Mouse (Mus musculus) forebrain, embryonic 11.5 days (tissue): ENCODE data around the gene Fmnl2. TPM values are rescaled to one million over a fixed set of nuclear protein-coding genes. Genes with fewer than 3 reads are reported as not detected.

Experiments used
- ATAC-seq: fragments of 200-750 bp; cut with Nextera tagmentation; replicated peaks from 2 replicates; pipeline ENCODE4 v1.8.0; 2017; ENCODE audit warnings: moderate TSS enrichment; ENCODE audit not compliant: low FRiP score
- DNase-seq: peaks from one replicate; pipeline ENCODE4 v3.0.0-alpha.2; 2017; ENCODE audit warnings: low spot score
- H3K27ac ChIP-seq: fragments of 300-500 bp; sonication (generic); 2 replicates; pipeline ENCODE4 v1.5.1; 2014; ENCODE audit warnings: low read depth, low read length
- H3K27me3 ChIP-seq: fragments of 300-500 bp; sonication (generic); 2 replicates; pipeline ENCODE4 v1.6.1; 2014; ENCODE audit warnings: mild to moderate bottlenecking, low read length, mixed read lengths; ENCODE audit not compliant: control insufficient read depth, insufficient read depth
- H3K36me3 ChIP-seq: fragments of 300-500 bp; sonication (generic); 2 replicates; pipeline ENCODE4 v1.6.1; 2014; ENCODE audit warnings: mild to moderate bottlenecking, low read length, moderate library complexity, mixed read lengths; ENCODE audit not compliant: control insufficient read depth, insufficient read depth
- H3K4me1 ChIP-seq: fragments of 300-500 bp; sonication (generic); replicated peaks from 2 replicates; pipeline ENCODE4 v1.6.1; 2014; ENCODE audit warnings: low read length, mixed read lengths; ENCODE audit not compliant: control insufficient read depth, insufficient read depth
- H3K4me2 ChIP-seq: fragments of 300-500 bp; sonication (generic); 2 replicates; pipeline ENCODE4 v1.6.1; 2014; ENCODE audit warnings: low read depth, mild to moderate bottlenecking, low read length, moderate library complexity, mixed read lengths; ENCODE audit not compliant: severe bottlenecking
- H3K4me3 ChIP-seq: fragments of 300-500 bp; sonication (generic); 2 replicates; pipeline ENCODE4 v1.5.1; 2014; ENCODE audit warnings: low read depth, low read length
- H3K9ac ChIP-seq: fragments of 300-500 bp; sonication (generic); 2 replicates; pipeline ENCODE4 v1.6.1; 2014; ENCODE audit warnings: low read length
- H3K9me3 ChIP-seq: fragments of 300-500 bp; sonication (generic); 2 replicates; pipeline ENCODE4 v1.6.1; 2016; ENCODE audit warnings: low read length, mixed read lengths; ENCODE audit not compliant: control insufficient read depth
- WGBS: fragments of 180-500 bp; shearing (Covaris S2); extraction: QIAGEN DNeasy Blood & Tissue Kit; methylation state at CpG from one replicate; pipeline ENCODE4 v1.1.7; 2014; 5-methylcytosine and 5-hydroxymethylcytosine counted together
- polyA plus RNA-seq: library from polyadenylated mRNA; unstranded; fragments of >200 nt; fragmentation: Nextera tagmentation; extraction: Ambion mirVana; gene quantifications from 2 replicates; pipeline ENCODE4 v1.2.1, GENCODE M21; 2014

The Fmnl2 gene
- polyA plus RNA-seq, 1 experiment from 2014 or later = 10.4 TPM

- ATAC-seq (no peak), DNase-seq (no peak)
- Histone ChIP-seq H3K4me3 (no peak overlapping the region), H3K36me3 (no peaks in the 10 kb centered on the region), H3K27ac (no peak overlapping the region), H3K27me3 (no peaks in the 10 kb centered on the region), H3K9me3 (no peaks in the 10 kb centered on the region), H3K9ac (no peak overlapping the region), H3K4me1 (no peaks in the 10 kb centered on the region), H3K4me2 (no peak overlapping the region)
- WGBS = 96% methylated on average over 1 of the region's 1 CpGs
These were observed 190.2 kb downstream of the Fmnl2 start for GRCm38 (mm10) chr2:53047749-53048387.

- H3K27ac ChIP-seq = no peak overlapping the region
- H3K4me1 ChIP-seq = no peaks in the 10 kb centered on the region
- H3K9me3 ChIP-seq = no peaks in the 10 kb centered on the region
- no peak overlapping the region for H3K9ac ChIP-seq
- ATAC-seq (no peak), DNase-seq (no peak)
- 93% methylated on average over 6 of the region's 6 CpGs for WGBS
- H3K4me2 ChIP-seq = no peak overlapping the region
- no peaks in the 10 kb centered on the region for H3K36me3 ChIP-seq
- H3K27me3 ChIP-seq = no peaks in the 10 kb centered on the region
- no peak overlapping the region for H3K4me3 ChIP-seq
These were observed 192.7 kb downstream of the Fmnl2 start for GRCm38 (mm10) chr2:53050376-53050775.

- H3K9ac ChIP-seq = no peak overlapping the region
- no peaks in the 10 kb centered on the region for H3K4me1 ChIP-seq
- ATAC-seq (no peak), DNase-seq (no peak)
- no peak overlapping the region for H3K4me2 ChIP-seq
- H3K4me3 ChIP-seq = no peak overlapping the region
- H3K9me3 ChIP-seq = no peaks in the 10 kb centered on the region
- no peak overlapping the region for H3K27ac ChIP-seq
- no peaks in the 10 kb centered on the region for H3K27me3 ChIP-seq
- WGBS = 93% methylated on average over 8 of the region's 8 CpGs
- no peaks in the 10 kb centered on the region for H3K36me3 ChIP-seq
These were observed 193.8 kb downstream of the Fmnl2 start for GRCm38 (mm10) chr2:53051502-53051901.

DNA sequence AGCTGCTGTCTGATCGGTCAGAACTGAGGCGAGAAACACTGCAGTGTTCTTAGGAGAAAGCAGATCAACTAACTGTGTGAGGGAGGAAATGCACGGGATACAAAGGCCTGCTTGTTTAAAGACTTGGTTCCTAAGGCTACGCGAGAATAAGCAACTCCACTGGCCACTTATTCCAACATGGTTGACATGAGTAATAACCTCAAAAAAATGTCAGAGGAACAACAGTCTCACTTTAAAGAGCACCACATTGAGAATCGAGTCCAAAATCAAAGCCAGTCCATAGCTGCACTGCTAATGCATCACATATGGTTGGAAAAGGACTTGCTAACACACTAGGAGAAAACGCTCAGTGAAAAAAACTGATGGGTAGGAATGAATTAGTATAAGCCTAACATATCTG lies 196.1 kb downstream of the Fmnl2 start:
- H3K9ac ChIP-seq = no peak overlapping the region
- 76% methylated on average over 7 of the region's 7 CpGs for WGBS
- ATAC-seq = no peak

DNA sequence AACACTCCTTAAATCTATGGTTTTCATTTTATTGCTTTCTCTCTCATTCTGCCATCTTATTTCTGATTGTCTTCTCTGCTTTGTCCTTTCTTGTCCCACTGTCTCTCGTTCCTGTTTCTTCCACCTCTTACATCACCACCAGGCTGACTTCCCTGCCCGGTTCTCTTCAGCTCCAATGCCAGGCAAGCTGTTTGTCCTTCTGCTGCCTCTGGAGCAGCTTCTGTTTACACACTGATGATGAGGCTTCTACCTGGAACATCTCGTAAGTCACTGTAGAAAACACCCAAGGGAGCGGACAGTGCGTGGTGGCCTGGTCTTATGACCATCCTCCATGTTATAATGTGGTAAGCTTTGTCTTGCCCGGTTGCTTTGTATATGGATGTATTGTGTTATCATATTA lies 198.9 kb downstream of the Fmnl2 start:
- ATAC-seq = no peak
- 93% methylated on average over 6 of the region's 6 CpGs for WGBS

More for the DNA sequence above, 196.1 kb downstream of the Fmnl2 start:
- Histone ChIP-seq H3K27me3 (no peaks in the 10 kb centered on the region), H3K9me3 (no peaks in the 10 kb centered on the region), H3K4me1 (no peaks in the 10 kb centered on the region), H3K36me3 (no peaks in the 10 kb centered on the region), H3K4me3 (no peak overlapping the region), H3K27ac (no peak overlapping the region), H3K4me2 (no peak overlapping the region)
- DNase-seq = no peak

DNA sequence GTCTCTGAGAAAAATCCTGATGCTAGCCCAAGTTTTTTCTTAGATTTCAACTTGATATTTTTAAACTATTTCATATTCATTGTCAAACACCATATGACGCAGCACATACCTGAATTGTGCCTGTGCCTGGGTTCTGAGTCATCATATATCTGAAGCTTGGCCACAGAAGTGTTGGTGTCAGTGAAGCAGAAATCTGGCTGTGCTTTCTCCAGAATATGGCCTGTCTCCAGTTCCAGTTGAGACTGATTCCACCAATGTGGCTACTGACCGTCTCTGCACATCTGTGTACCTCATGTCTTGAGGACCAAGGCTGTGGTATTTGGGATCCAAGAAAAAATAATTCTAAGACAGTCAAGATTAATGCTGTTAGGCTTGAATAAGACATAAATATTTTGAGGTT lies 199.6 kb downstream of the Fmnl2 start:
- Histone ChIP-seq H3K36me3 (no peaks in the 10 kb centered on the region), H3K9me3 (no peaks in the 10 kb centered on the region), H3K9ac (no peak overlapping the region), H3K27me3 (no peaks in the 10 kb centered on the region), H3K27ac (no peak overlapping the region), H3K4me3 (no peak overlapping the region), H3K4me1 (no peaks in the 10 kb centered on the region), H3K4me2 (no peak overlapping the region)
- DNase-seq = no peak
- no peak for ATAC-seq
- WGBS = 91% methylated on average over 2 of the region's 2 CpGs

More for the DNA sequence above, 198.9 kb downstream of the Fmnl2 start:
- no peaks in the 10 kb centered on the region for H3K4me1 ChIP-seq
- DNase-seq = no peak
- H3K4me3 ChIP-seq = no peak overlapping the region
- H3K27ac ChIP-seq = no peak overlapping the region
- no peaks in the 10 kb centered on the region for H3K36me3 ChIP-seq
- no peaks in the 10 kb centered on the region for H3K27me3 ChIP-seq
- no peak overlapping the region for H3K9ac ChIP-seq
- no peak overlapping the region for H3K4me2 ChIP-seq
- no peaks in the 10 kb centered on the region for H3K9me3 ChIP-seq

GRCm38 (mm10) chr2:53061363-53062000 lies 203.8 kb downstream of the Fmnl2 start:
- ATAC-seq = no peak
- Histone ChIP-seq H3K4me2 (no peak overlapping the region), H3K9me3 (no peaks in the 10 kb centered on the region), H3K9ac (no peak overlapping the region), H3K36me3 (no peaks in the 10 kb centered on the region), H3K4me3 (no peak overlapping the region), H3K4me1 (no peaks in the 10 kb centered on the region), H3K27ac (no peak overlapping the region), H3K27me3 (no peaks in the 10 kb centered on the region)
- WGBS = 90% methylated on average over 9 of the region's 9 CpGs
- DNase-seq = no peak

- H3K36me3 ChIP-seq = no peaks in the 10 kb centered on the region
- no peak overlapping the region for H3K4me2 ChIP-seq
- H3K9ac ChIP-seq = no peak overlapping the region
- no peaks in the 10 kb centered on the region for H3K27me3 ChIP-seq
- 96% methylated on average over 2 of the region's 2 CpGs for WGBS
- no peak overlapping the region for H3K27ac ChIP-seq
- DNase-seq (no peak), ATAC-seq (no peak)
- no peaks in the 10 kb centered on the region for H3K4me1 ChIP-seq
- no peak overlapping the region for H3K4me3 ChIP-seq
- no peaks in the 10 kb centered on the region for H3K9me3 ChIP-seq
These were observed 209.3 kb downstream of the Fmnl2 start for GRCm38 (mm10) chr2:53066973-53067372.

GRCm38 (mm10) chr2:53070607-53071006 lies 212.9 kb downstream of the Fmnl2 start:
- Histone ChIP-seq H3K9ac (no peak overlapping the region), H3K36me3 (no peaks in the 10 kb centered on the region; the same call in 1 of the 2 replicates), H3K4me2 (no peak overlapping the region), H3K27ac (no peak overlapping the region), H3K4me1 (no peaks in the 10 kb centered on the region), H3K9me3 (no peaks in the 10 kb centered on the region), H3K4me3 (no peak overlapping the region), H3K27me3 (no peaks in the 10 kb centered on the region)
- no peak for ATAC-seq
- no peak for DNase-seq
- 25% methylated on average over 1 of the region's 1 CpGs for WGBS
